Mouse (Mus musculus) ovary, postnatal 36 days (tissue): ENCODE measurements around the gene Rnf5.

ENCODE experiments used
- DNase-seq: peaks from one replicate; pipeline ENCODE4 v3.0.0; 2022; ENCODE audit warnings: low spot score, mixed read lengths

Rnf5 gene

GRCm38 (mm10) chr17:34585877-34586771, 17.4 kb downstream of the Rnf5 start:
- DNase-seq, result no peak

GRCm38 (mm10) chr17:34585121-34585520, 18.4 kb downstream of the Rnf5 start:
- no peak for DNase-seq

- DNase-seq, result no peak
These were observed 19.7 kb downstream of the Rnf5 start for GRCm38 (mm10) chr17:34583819-34584218.

- DNase-seq, result no peak
These were observed 20.1 kb downstream of the Rnf5 start for GRCm38 (mm10) chr17:34583397-34583796.

GRCm38 (mm10) chr17:34582528-34582927, 21.0 kb downstream of the Rnf5 start:
- DNase-seq, result no peak

- DNase-seq, result no peak
These were observed 25.4 kb downstream of the Rnf5 start for GRCm38 (mm10) chr17:34578070-34578469.

- no peak for DNase-seq
These were observed 26.9 kb downstream of the Rnf5 start for GRCm38 (mm10) chr17:34576577-34576976.

GRCm38 (mm10) chr17:34572361-34572760, 31.1 kb downstream of the Rnf5 start:
- no peak for DNase-seq

- no peak for DNase-seq
These were observed 31.6 kb downstream of the Rnf5 start for GRCm38 (mm10) chr17:34571875-34572274.

GRCm38 (mm10) chr17:34569919-34570318, 33.6 kb downstream of the Rnf5 start:
- DNase-seq, result no peak

GRCm38 (mm10) chr17:34568421-34568820, 35.1 kb downstream of the Rnf5 start:
- no peak for DNase-seq

- no peak for DNase-seq
These were observed 36.2 kb downstream of the Rnf5 start for GRCm38 (mm10) chr17:34567311-34567710.

GRCm38 (mm10) chr17:34564796-34565195, 38.7 kb downstream of the Rnf5 start:
- DNase-seq, result no peak

GRCm38 (mm10) chr17:34564003-34564421, 39.5 kb downstream of the Rnf5 start, which contains the start of gene Notch4:
Gene Notch4 (plus strand): TSS chr17:34564268.
- no peak for DNase-seq

- no peak for DNase-seq
These were observed 40.1 kb downstream of the Rnf5 start for GRCm38 (mm10) chr17:34563354-34563753.

GRCm38 (mm10) chr17:34562595-34562994, 40.9 kb downstream of the Rnf5 start:
- DNase-seq, result no peak

- no peak for DNase-seq
These were observed 42.3 kb downstream of the Rnf5 start for GRCm38 (mm10) chr17:34561200-34561599.

GRCm38 (mm10) chr17:34560438-34560837, 43.1 kb downstream of the Rnf5 start:
- DNase-seq, result no peak

- no peak for DNase-seq
These were observed 43.6 kb downstream of the Rnf5 start for GRCm38 (mm10) chr17:34559895-34560294.

- no peak for DNase-seq
These were observed 44.4 kb downstream of the Rnf5 start for GRCm38 (mm10) chr17:34559116-34559515.

- DNase-seq, result no peak
These were observed 46.1 kb downstream of the Rnf5 start for GRCm38 (mm10) chr17:34557411-34557810.

- no peak for DNase-seq
These were observed 47.1 kb downstream of the Rnf5 start for GRCm38 (mm10) chr17:34556406-34556805.

GRCm38 (mm10) chr17:34555483-34555882, 48.0 kb downstream of the Rnf5 start:
- peak; percentile 69 for DNase-seq
